Comparison of ENCODE assay signal across 11 mouse cellular contexts in genomic region chr7:65410668-65411067, GRCm38 (mm10).
DNase-seq lines count a peak whose midpoint lies in the region; ATAC-seq and TF ChIP-seq lines count a peak whose summit lies in the region.
"Had no signal": no experiment of that assay in that cellular context is flagged by ENCODE, and none has a peak within 500 bp of the region (broad histone marks: within the 10 kb centered on the region; RNA-seq: fewer than 3 reads in every experiment).

No protein-coding gene starts in this region.

- no peak overlapping the region for H3ac ChIP-seq in myocyte (ENCODE audit: control insufficient read depth, insufficient read length)

- no peaks in the 10 kb centered on the region for H3K27me3 ChIP-seq in hindbrain, postnatal 0 days (ENCODE audit: insufficient read depth, low read length)
- no peaks in the 10 kb centered on the region for H3K27me3 ChIP-seq in hindbrain, embryonic 11.5 days (ENCODE audit: control insufficient read depth, insufficient read depth, low read length)
- H3K27me3 ChIP-seq in myocyte (ENCODE audit: control insufficient read depth, insufficient read depth, insufficient read length): no peaks in the 10 kb centered on the region
- H3K27me3 ChIP-seq in midbrain, embryonic 13.5 days: no peaks in the 10 kb centered on the region
- H3K27me3 ChIP-seq: midbrain, embryonic 15.5 days had no signal

- TF ChIP-seq POLR2A in myocyte (IDR thresholded peaks at IDR 0.05; ENCODE audit: insufficient read length, low read depth): peak; percentile 23

- H3K27ac ChIP-seq in hindbrain, postnatal 0 days: no peak overlapping the region
- no peak overlapping the region for H3K27ac ChIP-seq in hindbrain, embryonic 11.5 days (ENCODE audit: low read depth, low read length)
- H3K27ac ChIP-seq in midbrain, embryonic 13.5 days: no peak overlapping the region
- H3K27ac ChIP-seq: midbrain, embryonic 15.5 days had no signal

- TF ChIP-seq CTCF in hindbrain, postnatal 0 days (IDR thresholded peaks at IDR 0.05; ENCODE audit: low read depth): no peak

- DNase-seq in adrenal gland, adult 2 months: peak; percentile 49
- no peak for DNase-seq in adrenal gland, adult 8-10 months
- DNase-seq in hindbrain, postnatal 0 days (ENCODE audit: low spot score): no peak
- DNase-seq in hindbrain, embryonic 11.5 days (ENCODE audit: low spot score): no peak
- peak; percentile 49 for DNase-seq in lung, postnatal 10 days
- DNase-seq in lung, postnatal 25 days (ENCODE audit: low spot score): no peak
- DNase-seq: cerebellum, postnatal 10 days had no signal

- H3K79me2 ChIP-seq in myocyte (ENCODE audit: control insufficient read depth, insufficient read depth): no peaks in the 10 kb centered on the region

- ATAC-seq in hindbrain, postnatal 0 days: 0 out of 2 replicates have a peak, but pooled peaks have one; percentile 35
- no peak for ATAC-seq in hindbrain, embryonic 11.5 days (ENCODE audit: low FRiP score)
- no peak for ATAC-seq in midbrain, embryonic 13.5 days
- ATAC-seq: intestine, embryonic 16.5 days; midbrain, embryonic 15.5 days had no signal

- H3K4me2 ChIP-seq in hindbrain, postnatal 0 days (ENCODE audit: low read depth, low read length): no peak overlapping the region
- no peak overlapping the region for H3K4me2 ChIP-seq in hindbrain, embryonic 11.5 days (replicated peaks; ENCODE audit: low read depth, low read length)
- peak overlapping the region; percentile 81 for H3K4me2 ChIP-seq in myocyte (ENCODE audit: low read depth)
- no peak overlapping the region for H3K4me2 ChIP-seq in midbrain, embryonic 13.5 days (replicated peaks)
- H3K4me2 ChIP-seq: midbrain, embryonic 15.5 days had no signal

- no peak overlapping the region for H3K4me3 ChIP-seq in hindbrain, postnatal 0 days (ENCODE audit: low read length)
- no peak overlapping the region for H3K4me3 ChIP-seq in hindbrain, embryonic 11.5 days (ENCODE audit: low read depth, low read length)
- no peak overlapping the region for H3K4me3 ChIP-seq in myocyte
- no peak overlapping the region for H3K4me3 ChIP-seq in midbrain, embryonic 13.5 days (replicated peaks)
- H3K4me3 ChIP-seq: midbrain, embryonic 15.5 days had no signal

- H3K9me3 ChIP-seq in hindbrain, postnatal 0 days (ENCODE audit: low read length): no peaks in the 10 kb centered on the region
- no peaks in the 10 kb centered on the region for H3K9me3 ChIP-seq in hindbrain, embryonic 11.5 days (ENCODE audit: control insufficient read depth, low read length)
- H3K9me3 ChIP-seq in midbrain, embryonic 13.5 days: no peaks in the 10 kb centered on the region
- H3K9me3 ChIP-seq: midbrain, embryonic 15.5 days had no signal

- H3K36me3 ChIP-seq in hindbrain, postnatal 0 days (ENCODE audit: insufficient read depth, low read length): no peaks in the 10 kb centered on the region
- no peaks in the 10 kb centered on the region for H3K36me3 ChIP-seq in hindbrain, embryonic 11.5 days (ENCODE audit: control insufficient read depth, insufficient read depth, low read length)
- no peaks in the 10 kb centered on the region for H3K36me3 ChIP-seq in myocyte (ENCODE audit: control insufficient read depth, insufficient read depth)
- no peaks in the 10 kb centered on the region for H3K36me3 ChIP-seq in midbrain, embryonic 13.5 days
- H3K36me3 ChIP-seq: midbrain, embryonic 15.5 days had no signal

- no peaks in the 10 kb centered on the region for H3K4me1 ChIP-seq in hindbrain, postnatal 0 days (ENCODE audit: insufficient read depth, low read length)
- H3K4me1 ChIP-seq in hindbrain, embryonic 11.5 days (replicated peaks; ENCODE audit: control insufficient read depth, insufficient read depth, low read length): no peaks in the 10 kb centered on the region
- H3K4me1 ChIP-seq in midbrain, embryonic 13.5 days (replicated peaks): no peaks in the 10 kb centered on the region
- H3K4me1 ChIP-seq: midbrain, embryonic 15.5 days had no signal

- WGBS in hindbrain, postnatal 0 days: 65% methylated on average over 7 of the region's 7 CpGs
- WGBS in hindbrain, embryonic 11.5 days: 68% methylated on average over 7 of the region's 7 CpGs
- WGBS in midbrain, embryonic 13.5 days: 78% methylated on average over 7 of the region's 7 CpGs

- no peak overlapping the region for H3K9ac ChIP-seq in hindbrain, postnatal 0 days (replicated peaks; ENCODE audit: low read length)
- no peak overlapping the region for H3K9ac ChIP-seq in hindbrain, embryonic 11.5 days (ENCODE audit: low read depth, low read length)
- H3K9ac ChIP-seq in midbrain, embryonic 13.5 days (replicated peaks): no peak overlapping the region
- H3K9ac ChIP-seq: midbrain, embryonic 15.5 days had no signal

TF ChIP-seq in myocyte, 11 proteins besides CTCF, POLR2A, EP300 and RAD21:
- peak; percentile 47 to 98 (median 97) for TF ChIP-seq MYOG (IDR thresholded peaks at IDR 0.05; ENCODE audit: control insufficient read depth in 1 of 3, insufficient read depth in 1 of 3, insufficient read length in 2 of 3, low read depth in 2 of 3)
- no peak for TF ChIP-seq SRF (IDR thresholded peaks at IDR 0.05; ENCODE audit: control insufficient read depth, insufficient read length, low read depth)
- TF ChIP-seq TCF12 (IDR thresholded peaks at IDR 0.05; ENCODE audit: insufficient read depth, poor library complexity, severe bottlenecking): peak; percentile 90
- TF ChIP-seq MYOD1 (IDR thresholded peaks at IDR 0.05; ENCODE audit: control insufficient read depth in 1 of 3, insufficient read length in 2 of 3, low read depth in 2 of 3): peak; percentile 56 to 95 (median 94)
- peak; percentile 93 for TF ChIP-seq CEBPB (IDR thresholded peaks at IDR 0.05; ENCODE audit: insufficient read depth, poor library complexity, severe bottlenecking)
- TF ChIP-seq TCF3 (IDR thresholded peaks at IDR 0.05; ENCODE audit: insufficient read length, low read depth): peak; percentile 95

Comparison
In these comparisons a context has a peak if more than half of its experiments do, and no peak if none do; other contexts are left out.
1. DNase-seq: peak in adrenal gland, adult 2 months (single experiment) and lung, postnatal 10 days (single experiment); none in adrenal gland, adult 8-10 months (single experiment), hindbrain, postnatal 0 days (single experiment), hindbrain, embryonic 11.5 days (single experiment) and lung, postnatal 25 days (single experiment).